Mouse (Mus musculus) kidney, postnatal 36 days (tissue): ENCODE data around the gene Aup1.

Experiments
- DNase-seq, 2 experiments: peaks; one replicate each; pipeline ENCODE4 v3.0.0; 2021 to 2022; ENCODE audit warnings: mixed read lengths in 2 of 2

Aup1 gene

DNA sequence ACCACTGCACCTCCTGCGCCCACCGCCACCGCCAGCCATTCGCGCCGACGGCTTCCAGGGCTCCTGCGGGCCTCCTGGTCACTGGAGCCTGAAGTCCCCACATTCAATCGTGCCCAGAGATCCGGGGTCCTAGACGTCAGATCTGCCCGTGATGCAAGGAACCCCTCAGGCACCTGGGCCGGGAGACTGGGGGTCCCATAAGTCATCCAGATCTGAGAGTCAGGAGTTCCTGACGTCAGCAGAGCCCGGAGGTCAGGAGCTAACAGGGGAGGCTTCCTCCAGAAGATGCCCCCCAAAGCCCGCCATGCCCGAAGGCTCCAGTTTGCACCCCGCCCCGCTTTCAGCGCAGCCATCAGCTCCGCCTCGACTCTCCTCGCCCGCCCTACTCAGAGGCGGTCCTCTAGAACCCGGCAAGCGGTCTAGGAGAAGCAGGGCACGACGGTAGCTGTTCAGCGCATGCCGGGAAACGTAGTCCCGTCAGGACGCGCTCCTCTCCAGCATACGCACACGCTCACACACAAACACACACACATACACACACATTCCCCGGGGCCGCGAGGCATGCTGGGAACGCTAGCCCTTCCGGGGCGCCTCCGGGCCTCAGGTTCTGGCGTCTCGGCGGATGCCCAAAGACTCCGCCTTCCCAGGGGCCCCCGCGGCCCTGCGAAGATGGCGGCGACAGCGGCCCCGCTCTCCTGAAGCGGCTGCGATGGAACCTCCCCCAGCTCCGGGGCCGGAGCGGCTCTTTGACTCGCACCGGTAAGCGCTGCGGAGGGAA lies at the start of gene Aup1:
Gene Aup1, plus strand, starts transcription at position 448 of the 778 bp plus-strand sequence.
- DNase-seq = peak; percentile 98

DNA sequence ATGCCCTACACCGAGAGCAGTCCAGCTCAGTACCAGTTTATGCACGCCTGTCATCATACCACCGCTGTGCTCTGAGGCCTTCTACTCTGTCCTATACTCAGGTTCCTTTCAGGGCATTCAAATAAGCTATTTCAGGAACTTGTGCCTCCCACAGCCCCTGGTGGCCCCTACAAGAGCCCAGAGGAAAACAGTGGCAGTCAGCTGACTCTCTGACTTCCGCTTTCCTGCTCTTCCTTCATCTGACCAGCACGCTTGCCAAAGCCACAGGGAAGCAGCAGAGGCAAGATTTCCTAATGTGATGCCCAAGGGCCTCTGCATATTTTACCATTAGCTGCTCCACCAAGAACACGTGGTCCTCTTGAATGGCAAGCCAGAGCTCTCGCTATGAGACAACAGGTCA lies 49.4 kb upstream of the Aup1 start:
- peak; percentile 28 to 29 for DNase-seq

DNA sequence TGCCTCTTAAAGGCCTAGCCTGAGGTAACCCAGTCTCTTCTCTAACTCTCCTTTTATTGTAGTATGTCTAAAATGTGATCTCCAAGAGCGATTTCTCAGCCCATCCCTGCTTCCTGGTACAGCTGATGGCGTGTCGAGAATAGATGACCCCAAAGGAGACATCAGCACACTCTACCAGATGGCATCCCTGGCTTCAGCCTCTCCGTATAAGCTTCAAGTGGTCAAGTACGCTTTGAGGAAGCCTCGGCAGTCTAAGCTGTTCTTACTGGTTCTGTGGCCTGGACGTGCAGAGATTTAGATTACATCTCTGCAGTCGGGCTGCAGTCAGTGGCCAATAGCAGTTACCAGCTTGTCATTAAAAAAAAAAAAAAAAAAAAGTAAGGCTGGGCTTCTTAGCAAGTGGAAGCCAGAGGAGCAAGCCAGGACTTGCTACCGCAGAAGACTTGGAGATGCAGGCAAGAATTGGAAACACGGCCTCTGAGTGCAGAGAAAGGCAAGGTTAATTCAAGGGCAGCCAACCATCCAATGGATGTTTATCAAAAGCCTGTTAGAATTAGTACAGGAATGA lies 48.8 kb upstream of the Aup1 start:
- no peak for DNase-seq

DNA sequence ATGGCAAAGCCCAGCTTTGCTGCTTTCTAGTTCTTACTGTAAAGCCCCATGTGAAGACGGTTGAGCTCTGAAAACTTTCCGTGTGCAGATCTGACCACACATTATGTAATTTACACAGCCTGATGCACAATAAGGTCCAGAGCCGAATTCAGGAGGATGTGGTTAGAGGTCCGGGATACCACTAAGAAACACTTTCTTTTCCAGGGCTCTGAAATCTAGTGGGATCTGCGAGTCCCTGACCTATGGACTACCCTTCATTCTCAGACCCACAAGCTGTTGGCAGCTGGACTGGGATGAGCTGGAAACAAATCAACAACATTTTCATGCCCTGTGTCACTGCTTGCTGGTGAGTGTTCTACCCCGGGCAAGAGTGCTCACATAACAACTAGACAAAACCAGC lies 48.2 kb upstream of the Aup1 start:
- no peak for DNase-seq

DNA sequence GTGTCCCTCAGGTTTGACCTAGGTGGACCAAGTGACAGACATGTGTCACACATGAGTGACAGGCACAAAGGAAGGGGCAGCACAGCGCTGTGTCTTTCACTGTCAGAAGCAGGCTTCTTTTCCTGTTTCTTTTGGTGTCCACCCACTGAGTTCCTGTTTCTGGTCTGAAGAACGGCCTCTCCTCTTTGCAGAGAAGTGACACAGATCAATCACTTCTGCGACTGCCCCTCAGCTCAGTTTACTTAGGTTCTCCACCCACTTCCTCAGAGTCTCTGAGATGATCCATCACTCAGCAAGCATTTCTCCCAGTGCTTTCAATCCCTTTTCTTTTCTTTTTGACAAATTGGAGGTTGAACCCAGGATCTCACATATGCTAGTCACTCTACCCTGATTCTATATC lies 45.7 kb upstream of the Aup1 start:
- DNase-seq = no peak

DNA sequence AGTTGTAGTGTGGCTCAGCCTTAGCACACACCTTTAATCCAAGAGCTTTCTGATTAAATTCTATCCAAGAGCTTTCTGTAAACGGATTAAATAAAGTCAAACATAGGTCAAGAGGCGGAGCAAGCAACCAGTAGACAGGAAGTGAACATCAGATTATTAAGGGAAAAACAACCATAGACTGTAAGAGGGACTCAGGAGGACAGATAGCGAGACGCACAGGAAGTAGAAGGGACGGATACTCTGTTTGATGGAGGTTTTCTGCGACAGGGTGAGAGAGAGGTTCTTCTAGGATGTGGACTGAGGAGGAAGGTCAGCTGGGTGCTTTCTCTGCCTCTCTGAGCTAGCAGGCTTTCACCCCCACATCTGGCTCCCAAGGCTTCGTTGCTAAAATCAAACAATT lies 44.3 kb upstream of the Aup1 start:
- no peak for DNase-seq

DNA sequence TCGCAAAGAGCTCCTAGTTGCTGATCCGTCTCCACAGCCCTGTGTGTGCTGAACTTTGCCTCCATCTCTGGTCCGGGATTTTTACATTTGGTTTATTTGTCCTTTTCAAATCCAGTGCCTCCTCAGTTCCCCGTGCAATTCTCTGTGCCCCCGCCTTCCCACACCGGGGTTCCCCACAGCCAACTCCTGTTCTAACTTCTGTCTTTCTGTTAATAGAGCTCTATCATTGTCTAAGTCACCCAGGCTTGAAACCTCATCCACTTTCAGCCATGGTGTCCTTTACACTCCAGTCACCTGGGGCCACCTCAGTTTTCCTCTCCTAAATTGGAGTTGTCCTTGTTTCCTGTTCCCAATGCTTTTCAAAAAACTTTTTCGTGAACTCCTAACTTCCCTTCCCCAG lies 43.1 kb upstream of the Aup1 start:
- DNase-seq = no peak

DNA sequence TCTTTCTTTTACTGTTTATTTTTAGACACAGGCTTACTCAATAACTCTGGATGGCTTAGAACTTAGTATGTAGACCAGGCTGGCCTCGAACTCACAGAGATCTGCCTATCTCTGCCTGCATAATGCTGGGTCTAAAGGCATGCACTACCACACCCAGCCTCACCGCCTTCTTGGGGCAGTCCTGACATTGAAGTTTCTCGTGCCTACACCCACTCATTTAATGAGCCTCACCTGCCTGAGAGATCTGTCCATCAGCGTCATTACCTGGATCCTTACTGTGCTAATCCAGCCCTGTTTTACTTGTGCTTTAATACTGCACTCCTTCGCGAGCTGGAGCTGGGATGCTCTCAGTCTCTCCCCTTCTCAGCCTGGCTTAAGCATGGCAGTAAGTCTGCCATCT lies 42.6 kb upstream of the Aup1 start:
- DNase-seq = no peak

DNA sequence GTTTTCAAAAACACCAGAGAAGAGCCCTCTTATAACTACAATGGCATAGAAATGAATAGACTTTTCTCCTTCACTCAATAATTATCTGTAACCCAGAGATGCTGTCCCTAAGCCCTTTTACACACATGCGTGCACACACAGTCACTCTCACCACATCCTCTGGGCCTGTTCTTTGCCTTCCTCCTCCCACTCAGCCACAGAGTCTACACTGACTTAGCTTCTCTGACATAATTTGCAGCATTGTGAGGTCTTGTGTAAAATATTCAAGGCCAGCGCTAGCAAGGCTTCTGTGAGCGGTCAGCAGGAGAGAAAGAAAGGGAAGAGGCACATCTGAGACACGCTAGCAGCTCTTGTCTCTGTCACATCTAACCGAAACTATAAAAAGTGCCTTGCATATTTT lies 40.9 kb upstream of the Aup1 start:
- DNase-seq = no peak

DNA sequence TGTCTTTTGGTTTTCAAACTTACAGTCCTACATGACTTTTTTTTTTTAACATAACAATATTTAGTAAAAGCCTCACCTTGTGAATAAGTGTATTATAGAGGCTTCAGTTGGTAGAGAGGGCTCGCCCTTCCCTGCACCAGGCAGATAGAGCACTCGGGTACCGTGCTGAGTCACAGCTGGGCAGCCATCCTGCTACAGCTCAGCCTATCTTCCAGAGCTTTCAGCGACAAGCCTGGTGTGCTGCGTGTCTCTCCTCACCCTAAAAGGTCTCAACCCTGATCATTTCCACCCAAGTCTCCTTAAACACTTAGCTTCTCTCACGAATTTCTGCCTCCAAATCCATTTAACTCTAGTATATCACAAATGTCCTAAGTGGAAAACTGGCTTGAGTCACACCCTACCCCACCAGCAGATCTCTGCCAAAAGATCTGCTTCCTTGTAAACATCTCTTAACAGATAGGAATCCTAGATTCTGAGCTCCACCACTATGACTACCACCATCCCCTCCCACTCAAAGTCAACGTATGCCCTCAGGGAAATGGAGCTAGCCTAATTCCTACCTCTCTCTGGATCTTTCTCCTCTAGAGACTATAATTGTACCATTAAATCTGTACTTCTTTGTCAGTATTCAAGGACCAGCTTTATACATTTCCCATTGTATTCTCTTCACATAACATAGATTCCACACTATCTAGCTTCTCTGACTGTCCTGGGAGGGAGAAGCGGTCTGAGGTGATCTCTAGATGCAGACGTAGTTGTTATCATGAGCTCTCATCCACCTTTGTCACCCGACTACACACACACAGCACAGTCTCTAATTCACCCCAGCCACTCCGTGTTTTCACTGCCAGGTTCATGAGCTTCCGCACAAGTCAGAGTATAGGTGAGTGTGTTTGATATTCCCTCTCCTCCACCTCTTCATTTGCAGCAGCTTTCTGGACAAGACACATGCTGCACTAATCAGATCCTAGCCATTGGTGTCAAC lies 39.5 kb upstream of the Aup1 start:
- no peak for DNase-seq

DNA sequence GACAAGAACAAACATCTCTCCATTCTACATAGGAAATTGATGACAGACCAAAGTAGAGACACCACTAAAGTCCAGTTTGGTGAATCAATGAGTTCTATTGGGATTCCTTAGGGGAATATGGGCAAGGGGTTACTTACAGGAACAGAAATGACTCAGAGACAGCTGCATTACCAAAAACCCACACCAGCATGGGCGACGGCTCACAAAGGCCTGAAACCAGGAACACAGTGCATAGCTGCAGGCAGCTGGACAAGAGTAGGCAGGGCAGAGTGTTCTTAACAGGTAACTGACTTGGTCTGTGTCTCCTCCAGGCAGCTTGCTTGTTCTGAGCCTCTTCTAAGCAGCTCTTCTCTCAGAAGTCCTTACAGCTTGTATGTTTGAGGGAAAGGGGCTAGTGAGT lies 38.6 kb upstream of the Aup1 start:
- DNase-seq = no peak

DNA sequence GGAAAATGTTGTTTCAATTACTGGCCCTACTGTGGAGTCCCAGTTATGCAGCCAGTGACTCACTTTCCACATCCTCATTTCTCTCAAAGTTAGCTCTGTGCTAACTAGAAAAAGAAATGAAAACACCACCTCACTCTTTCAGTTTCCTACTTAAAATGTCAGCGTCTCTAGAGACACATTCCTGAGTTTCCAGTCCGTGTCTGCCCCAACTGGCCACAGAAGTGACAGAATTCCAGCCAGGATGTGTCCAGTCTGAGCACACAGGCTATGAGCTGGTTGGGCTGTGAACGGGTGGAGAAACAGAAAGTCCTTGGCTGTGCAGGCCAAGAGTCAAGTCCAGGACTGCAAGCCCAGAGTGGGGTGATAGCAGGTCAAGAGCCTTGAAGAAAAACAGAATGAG lies 37.1 kb upstream of the Aup1 start:
- DNase-seq = peak in 1 of 2 experiments; percentile 18

DNA sequence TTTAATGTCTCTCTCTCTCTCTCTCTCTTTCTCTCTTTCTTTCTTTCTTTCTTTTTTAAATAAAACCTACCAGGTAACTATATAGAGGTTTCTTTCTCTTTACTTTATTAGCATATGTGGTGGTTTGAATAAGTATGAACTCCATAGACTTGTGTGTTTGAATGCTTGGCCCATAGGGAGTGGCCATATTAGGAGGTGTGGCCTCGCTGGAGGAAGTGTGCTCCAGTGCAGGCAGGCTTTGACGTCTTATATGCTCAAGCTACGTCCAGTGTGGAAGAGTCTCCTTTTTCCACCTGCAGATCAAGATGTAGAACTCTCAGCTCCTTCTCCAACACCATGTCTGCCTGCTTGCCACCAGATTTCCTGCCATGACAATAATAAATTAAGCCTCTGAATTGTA lies 35.3 kb upstream of the Aup1 start:
- no peak for DNase-seq

DNA sequence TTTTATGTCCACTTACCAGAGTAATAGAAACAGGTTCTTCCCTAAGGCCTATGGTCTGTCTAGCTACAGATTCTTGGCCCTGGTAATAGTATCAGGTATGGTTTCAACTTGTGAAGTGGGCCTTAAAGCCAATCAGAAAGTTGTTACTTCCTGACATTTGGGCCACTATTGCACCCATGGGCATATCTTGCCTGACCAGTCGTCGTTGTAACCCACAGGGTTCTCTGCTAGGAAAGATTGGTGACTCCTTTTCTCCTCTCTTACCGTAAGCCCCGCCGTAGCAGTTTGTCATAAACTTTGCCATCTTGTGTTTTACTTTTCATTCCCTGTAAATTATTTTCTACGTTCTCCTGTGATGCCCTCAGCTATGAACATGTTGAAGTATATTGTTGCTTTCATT lies 34.2 kb upstream of the Aup1 start:
- no peak for DNase-seq

DNA sequence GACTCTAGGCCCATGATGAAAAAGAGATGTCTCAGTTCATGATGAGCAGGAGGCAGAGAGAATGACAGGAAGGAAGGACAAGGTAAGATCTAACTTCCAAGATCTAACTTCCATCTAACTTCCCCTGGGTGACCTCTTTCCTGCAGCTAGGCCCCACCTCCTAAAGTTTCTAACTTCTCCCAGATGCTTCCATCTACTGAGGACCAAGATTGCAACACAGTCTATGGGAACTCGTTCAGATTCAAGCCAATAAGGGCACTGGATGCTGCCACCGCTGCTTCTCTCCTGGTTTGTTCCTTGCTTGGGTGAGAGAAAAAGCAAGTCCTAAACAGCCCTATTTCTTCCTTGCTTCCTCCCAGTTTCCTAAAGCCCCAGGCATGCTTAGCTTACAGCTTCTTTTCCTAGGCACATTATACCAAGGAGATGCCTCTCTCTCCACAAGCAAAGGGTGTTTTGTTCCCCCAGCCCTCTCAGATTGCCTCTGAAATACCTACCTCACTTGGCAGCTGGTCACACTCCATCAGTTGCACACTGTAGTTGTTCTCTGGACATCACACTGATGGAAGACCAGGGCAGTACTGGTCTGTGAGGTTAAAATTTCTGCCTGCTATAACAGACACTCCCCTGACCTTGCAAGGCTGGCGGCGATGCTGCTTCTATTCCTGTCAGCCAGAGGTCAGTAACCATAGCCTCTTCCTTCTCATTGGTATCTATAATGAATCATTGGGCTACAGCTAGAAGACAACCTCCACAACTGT lies 33.3 kb upstream of the Aup1 start:
- DNase-seq = no peak

DNA sequence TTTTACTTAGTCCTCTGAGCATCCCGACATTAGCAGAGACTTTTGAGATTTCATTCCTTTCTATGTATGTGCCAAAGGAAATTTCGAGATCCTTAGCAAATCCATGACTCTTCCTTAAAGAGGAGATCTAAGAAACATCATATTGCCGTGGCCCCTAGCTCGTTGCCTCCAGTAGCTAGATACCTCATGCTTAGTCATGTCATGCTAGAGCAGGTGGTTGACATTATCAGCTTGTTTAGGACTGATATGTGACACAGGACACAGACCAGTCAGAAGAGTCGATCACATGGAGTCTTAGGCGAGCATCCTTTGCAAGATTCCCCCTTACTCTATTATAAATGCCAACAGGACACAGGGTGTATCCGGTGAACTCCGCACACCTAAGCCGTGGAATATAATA lies 31.3 kb upstream of the Aup1 start:
- no peak for DNase-seq

DNA sequence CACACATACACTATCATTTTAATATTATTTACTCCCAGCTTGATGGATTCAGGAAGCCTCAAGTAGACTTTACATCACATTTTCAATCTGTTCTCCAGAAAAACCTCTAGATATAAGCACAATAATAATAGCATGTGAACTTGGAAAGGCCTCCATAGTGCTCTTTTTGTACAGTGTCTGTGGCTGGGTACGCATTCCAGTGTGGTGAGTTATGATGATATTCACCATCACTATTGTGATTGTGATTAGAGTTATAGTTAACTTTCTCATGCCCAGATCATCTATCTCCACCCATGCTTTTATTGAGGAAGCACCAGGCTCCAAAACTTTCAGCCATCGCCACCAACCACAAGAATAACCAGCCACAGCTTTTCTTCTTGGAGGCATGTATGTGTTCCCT lies 30.5 kb upstream of the Aup1 start:
- DNase-seq = no peak

DNA sequence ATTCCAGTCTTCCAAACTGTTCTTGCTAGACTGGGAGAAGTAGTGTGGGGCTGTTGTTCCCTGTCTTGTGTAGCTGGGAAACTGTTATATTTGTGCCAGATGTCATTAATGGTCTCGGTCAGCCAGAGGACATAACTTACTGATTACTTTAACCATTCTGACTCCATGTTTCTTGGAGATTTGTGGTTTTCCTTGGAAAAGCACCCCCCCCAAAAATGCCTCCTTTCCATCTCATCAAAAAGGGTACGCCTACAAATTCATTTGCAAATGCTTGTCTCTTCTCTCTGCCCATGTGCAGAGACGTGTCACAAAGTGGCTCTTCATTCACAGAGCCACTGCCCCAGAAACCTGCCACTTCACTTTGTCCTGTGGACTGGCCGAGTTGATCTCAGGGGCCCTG lies 29.9 kb upstream of the Aup1 start:
- DNase-seq = no peak

DNA sequence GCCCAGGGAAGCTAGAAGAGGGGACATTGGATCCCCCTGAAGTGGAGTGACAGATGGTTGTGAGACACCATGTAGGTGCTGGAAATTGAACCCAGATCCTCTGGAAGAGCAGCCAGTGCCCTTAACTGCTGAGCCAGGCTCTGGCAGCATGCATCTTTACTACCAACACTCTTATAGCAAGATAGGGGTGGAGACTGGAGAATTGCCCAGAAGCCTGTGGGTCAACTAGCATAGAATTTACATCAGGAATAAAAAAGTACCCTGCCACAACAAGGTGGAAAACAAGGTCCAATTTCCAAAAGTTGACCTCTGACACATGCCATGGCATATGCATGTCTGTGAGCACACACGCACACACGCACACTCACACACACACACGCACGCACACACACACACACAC lies 29.1 kb upstream of the Aup1 start:
- no peak for DNase-seq

DNA sequence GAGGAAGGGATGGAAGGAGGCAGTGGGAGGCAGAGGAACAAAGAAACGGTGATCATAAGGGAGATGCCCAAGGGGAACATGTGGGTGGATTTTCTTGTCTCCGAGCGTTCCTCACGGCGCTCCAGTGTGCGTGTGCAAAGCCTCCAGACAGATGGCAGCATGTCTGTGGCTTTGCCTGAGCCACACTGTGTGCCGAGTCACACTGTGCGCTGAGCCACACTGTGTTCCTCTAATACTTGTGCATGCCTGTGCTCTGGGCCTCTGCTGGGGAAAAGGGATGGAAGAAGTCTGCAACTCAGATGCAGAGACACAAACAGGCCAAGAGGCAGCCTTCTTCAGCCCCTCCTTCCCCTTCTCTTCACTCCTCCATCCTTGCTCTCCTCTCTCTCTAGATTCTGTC lies 27.0 kb upstream of the Aup1 start:
- no peak for DNase-seq

DNA sequence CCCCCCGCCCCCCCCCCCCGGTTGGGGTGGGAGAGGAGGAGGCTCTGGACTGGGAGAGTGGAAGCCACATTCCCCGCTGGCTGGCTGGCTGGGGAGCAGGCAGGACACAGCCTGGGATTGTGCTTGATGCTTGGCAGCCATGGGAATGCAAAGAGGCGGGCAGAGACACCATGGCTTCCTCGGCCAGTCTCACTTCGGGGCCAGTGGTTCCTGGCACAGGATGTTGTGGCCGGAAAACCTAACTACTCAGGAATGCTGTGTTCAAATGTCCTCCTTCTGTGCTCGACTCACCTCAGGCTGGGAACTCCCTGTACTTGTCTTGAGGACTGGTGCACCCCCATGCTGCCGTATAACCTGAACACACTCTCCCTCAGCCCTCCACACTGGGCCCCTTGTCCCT lies 26.6 kb upstream of the Aup1 start:
- DNase-seq = no peak

DNA sequence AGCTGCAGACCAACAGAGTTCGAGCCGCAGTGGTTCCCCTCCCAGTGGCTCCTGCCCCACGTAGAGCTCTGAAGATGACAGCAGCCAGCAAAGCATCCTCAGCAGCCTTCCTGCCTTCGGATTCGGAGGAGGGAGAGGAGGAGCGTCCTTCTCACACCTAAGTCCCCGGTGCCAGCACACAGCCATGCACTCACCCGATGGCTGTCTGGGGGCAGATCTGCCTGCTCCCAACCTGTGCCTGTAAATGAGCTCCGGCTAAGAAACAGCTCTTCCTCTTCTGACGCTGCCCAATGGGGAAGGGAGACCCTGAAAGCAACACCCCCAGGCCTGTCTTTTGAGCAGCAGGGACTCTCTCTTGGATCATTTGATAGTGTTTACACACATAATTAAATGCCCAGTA lies 24.5 kb upstream of the Aup1 start:
- DNase-seq = no peak

DNA sequence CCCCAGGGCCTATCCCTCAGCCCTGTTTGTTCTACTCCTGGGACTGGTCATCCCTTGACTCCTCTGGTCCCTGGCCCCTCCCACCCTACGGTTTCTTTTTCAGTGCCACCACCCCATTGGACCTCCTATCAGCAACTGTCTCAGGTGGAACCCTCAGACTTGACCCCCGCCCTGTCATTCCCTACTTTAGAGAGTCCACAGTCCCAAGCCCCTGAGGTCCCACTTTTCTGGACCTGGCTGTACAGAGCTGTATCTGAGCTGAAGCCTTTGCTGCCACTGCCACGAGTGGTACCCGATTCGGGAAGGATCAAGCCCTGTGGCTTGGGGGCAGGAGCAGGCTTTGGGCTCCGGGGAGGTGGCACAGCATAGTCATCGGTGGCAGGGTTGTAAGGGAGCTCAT lies 23.2 kb upstream of the Aup1 start:
- DNase-seq = no peak
